Mouse (Mus musculus) hindbrain, embryonic 14.5 days (tissue): ENCODE results near the gene Gnb5. TPM values are rescaled to one million over a fixed set of nuclear protein-coding genes. Genes with fewer than 3 reads are reported as not detected.
A peak's percentile ranks its signal among the peaks of the same experiment; 100 is the strongest.

ENCODE experiments used
- ATAC-seq: fragments of 200-750 bp; cut with Nextera tagmentation; 2 replicates; pipeline ENCODE4 v1.8.0; 2017; ENCODE audit warnings: moderate number of reproducible peaks, mild to moderate bottlenecking, moderate TSS enrichment, moderate library complexity; ENCODE audit not compliant: low FRiP score
- DNase-seq: peaks from one replicate; pipeline ENCODE4 v3.0.0-alpha.2; 2015; ENCODE audit warnings: low spot score
- H3K27ac ChIP-seq: fragments of 300-500 bp; sonication (generic); 2 replicates; pipeline ENCODE4 v1.5.1; 2014; ENCODE audit warnings: mild to moderate bottlenecking, moderate library complexity
- H3K27me3 ChIP-seq: fragments of 300-500 bp; sonication (generic); 2 replicates; pipeline ENCODE4 v1.6.1; 2014; ENCODE audit warnings: mild to moderate bottlenecking, low read length, mixed read lengths; ENCODE audit not compliant: control insufficient read depth, insufficient read depth
- H3K36me3 ChIP-seq: fragments of 300-500 bp; sonication (generic); replicated peaks from 2 replicates; pipeline ENCODE4 v1.6.1; 2014; ENCODE audit not compliant: control insufficient read depth, insufficient read depth
- H3K4me1 ChIP-seq: fragments of 300-500 bp; sonication (generic); replicated peaks from 2 replicates; pipeline ENCODE4 v1.6.1; 2014; ENCODE audit warnings: antibody characterized with exemption, low read length, mixed read lengths; ENCODE audit not compliant: control insufficient read depth, insufficient read depth
- H3K4me2 ChIP-seq: fragments of 300-500 bp; sonication (generic); replicated peaks from 2 replicates; pipeline ENCODE4 v1.6.1; 2014; ENCODE audit warnings: mild to moderate bottlenecking, moderate library complexity
- H3K4me3 ChIP-seq: fragments of 300-500 bp; sonication (generic); replicated peaks from 2 replicates; pipeline ENCODE4 v1.5.1; 2014; ENCODE audit warnings: mild to moderate bottlenecking, low read length
- H3K9ac ChIP-seq: fragments of 300-500 bp; sonication (generic); 2 replicates; pipeline ENCODE4 v1.6.1; 2014
- H3K9me3 ChIP-seq: fragments of 300-500 bp; sonication (generic); 2 replicates; pipeline ENCODE4 v1.6.1; 2016; ENCODE audit warnings: low read length; ENCODE audit not compliant: control insufficient read depth
- WGBS: fragments of 180-500 bp; shearing (Covaris S2); extraction: QIAGEN DNeasy Blood & Tissue Kit; methylation state at CpG from one replicate; pipeline ENCODE4 v1.1.7; 2014; 5-methylcytosine and 5-hydroxymethylcytosine counted together
- polyA plus RNA-seq: library from polyadenylated mRNA; unstranded; fragments of >200 nt; fragmentation: Nextera tagmentation; extraction: Ambion mirVana; gene quantifications from 2 replicates; pipeline ENCODE4 v1.2.1, GENCODE M21; 2014

Gene Gnb5
- polyA plus RNA-seq, 1 experiment from 2014 or later = 89.7 TPM

- Histone ChIP-seq H3K4me3 (no peak overlapping the region), H3K27me3 (no peaks in the 10 kb centered on the region), H3K4me1 (no peaks in the 10 kb centered on the region), H3K9ac (no peak overlapping the region), H3K9me3 (no peaks in the 10 kb centered on the region), H3K4me2 (no peak overlapping the region), H3K27ac (no peak overlapping the region), H3K36me3 (peaks cover 93% of the 10 kb centered on the region)
- DNase-seq = no peak
- 95% methylated on average over 6 of the region's 6 CpGs for WGBS
- ATAC-seq = no peak
Observed at GRCm38 (mm10) chr9:75338016-75338415, 31.9 kb downstream of the Gnb5 start.

DNA sequence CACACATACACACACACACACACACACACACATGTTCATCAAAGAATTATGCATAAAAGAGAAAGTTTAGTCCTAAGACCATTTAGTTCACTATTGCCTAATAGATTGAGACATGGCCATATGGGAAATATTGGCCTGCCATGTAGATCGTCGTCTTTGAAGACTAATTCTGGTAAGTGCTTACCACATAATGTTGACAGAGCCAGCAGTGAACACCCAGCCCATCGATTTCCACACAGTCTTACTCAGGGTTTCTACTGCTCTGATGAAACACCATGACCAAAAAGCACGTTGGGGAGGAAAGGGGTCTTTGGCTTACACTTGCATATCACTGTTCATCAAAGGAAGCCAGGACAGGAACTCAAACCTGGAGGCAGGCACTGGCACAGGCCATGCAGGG, 36.3 kb downstream of the Gnb5 start:
- Histone ChIP-seq H3K27me3 (no peaks in the 10 kb centered on the region), H3K4me2 (no peak overlapping the region), H3K4me3 (no peak overlapping the region), H3K9me3 (no peaks in the 10 kb centered on the region), H3K36me3 (peaks cover 92% of the 10 kb centered on the region), H3K9ac (no peak overlapping the region), H3K27ac (no peak overlapping the region), H3K4me1 (no peaks in the 10 kb centered on the region)
- ATAC-seq (no peak), DNase-seq (no peak)
- WGBS = 94% methylated on average over 4 of the region's 4 CpGs

- Histone ChIP-seq H3K9me3 (no peaks in the 10 kb centered on the region), H3K27me3 (no peaks in the 10 kb centered on the region), H3K27ac (no peak within 1 kb of the TSS), H3K4me3 (no peak within 1 kb of the TSS), H3K9ac (no peak within 1 kb of the TSS), H3K4me1 (no peaks in the 10 kb centered on the region), H3K36me3 (peaks cover 45% of the 10 kb centered on the region), H3K4me2 (no peak within 1 kb of the TSS)
- WGBS = 92% methylated on average over 5 of the region's 5 CpGs
- DNase-seq (no peak), ATAC-seq (no peak)
Observed at GRCm38 (mm10) chr9:75347458-75347857, 41.4 kb downstream of the Gnb5 start, which contains the start of gene Bcl2l10. Gene Bcl2l10, plus strand, starts transcription at chr9:75347758.

DNA sequence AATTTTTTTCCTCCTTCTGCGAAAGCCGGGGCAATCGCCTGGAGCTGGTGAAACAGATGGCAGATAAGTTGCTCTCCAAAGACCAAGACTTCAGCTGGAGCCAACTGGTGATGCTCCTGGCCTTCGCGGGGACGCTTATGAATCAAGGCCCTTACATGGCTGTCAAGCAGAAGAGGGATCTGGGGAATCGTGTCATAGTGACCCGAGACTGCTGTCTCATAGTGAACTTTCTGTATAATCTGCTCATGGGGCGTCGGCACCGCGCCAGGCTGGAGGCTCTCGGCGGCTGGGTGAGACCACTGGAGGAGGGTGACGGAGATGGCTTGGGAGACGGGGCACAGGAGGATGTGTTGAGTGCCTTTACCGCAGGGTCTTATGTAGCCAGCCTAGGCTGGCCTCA, 42.0 kb downstream of the Gnb5 start:
- no peaks in the 10 kb centered on the region for H3K27me3 ChIP-seq
- H3K4me1 ChIP-seq = no peaks in the 10 kb centered on the region
- no peak overlapping the region for H3K4me2 ChIP-seq
- H3K9ac ChIP-seq = no peak overlapping the region
- ATAC-seq = no peak
- 91% methylated on average over 17 of the region's 17 CpGs for WGBS
- H3K36me3 ChIP-seq = peaks cover 39% of the 10 kb centered on the region
- H3K4me3 ChIP-seq = no peak overlapping the region
- H3K27ac ChIP-seq = no peak overlapping the region
- DNase-seq = no peak
- H3K9me3 ChIP-seq = no peaks in the 10 kb centered on the region

DNA sequence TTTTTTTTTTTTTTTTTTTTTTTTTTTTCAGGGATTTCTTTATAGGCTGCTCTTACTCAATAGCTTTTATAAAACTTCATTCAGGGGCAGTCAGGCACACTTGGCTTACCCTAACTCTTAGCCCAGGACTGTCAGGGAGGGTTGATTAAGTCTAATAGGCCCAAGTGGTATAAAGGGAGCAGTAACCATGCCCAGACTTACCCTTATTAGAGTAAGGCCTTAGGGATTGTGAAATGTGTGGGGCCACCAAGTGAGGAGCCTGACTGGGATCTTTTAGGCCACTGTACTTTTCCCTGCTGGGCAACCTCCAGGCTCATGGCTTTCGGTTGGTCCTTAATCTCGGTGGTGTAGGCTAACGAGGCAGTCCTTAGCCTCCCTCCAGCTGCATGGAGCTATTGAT, 42.6 kb downstream of the Gnb5 start:
- WGBS = 74% methylated on average over 3 of the region's 3 CpGs
- H3K9ac ChIP-seq = no peak overlapping the region
- no peaks in the 10 kb centered on the region for H3K4me1 ChIP-seq

GRCm38 (mm10) chr9:75353094-75353493, 47.0 kb downstream of the Gnb5 start:
- Histone ChIP-seq H3K36me3 (no peaks in the 10 kb centered on the region), H3K4me1 (no peaks in the 10 kb centered on the region), H3K9me3 (no peaks in the 10 kb centered on the region), H3K4me2 (no peak overlapping the region), H3K27me3 (no peaks in the 10 kb centered on the region), H3K4me3 (no peak overlapping the region), H3K9ac (no peak overlapping the region), H3K27ac (no peak overlapping the region)
- ATAC-seq (no peak), DNase-seq (no peak)
- 76% methylated on average over 8 of the region's 8 CpGs for WGBS

More for the DNA sequence above, 42.6 kb downstream of the Gnb5 start:
- Histone ChIP-seq H3K27me3 (no peaks in the 10 kb centered on the region), H3K4me2 (no peak overlapping the region), H3K36me3 (peaks cover 33% of the 10 kb centered on the region), H3K4me3 (no peak overlapping the region), H3K9me3 (no peaks in the 10 kb centered on the region), H3K27ac (no peak overlapping the region)
- DNase-seq (no peak), ATAC-seq (no peak)

GRCm38 (mm10) chr9:75355783-75356182, 49.7 kb downstream of the Gnb5 start:
- Histone ChIP-seq H3K4me2 (no peak overlapping the region), H3K9ac (no peak overlapping the region), H3K4me3 (no peak overlapping the region), H3K27me3 (no peaks in the 10 kb centered on the region), H3K9me3 (no peaks in the 10 kb centered on the region), H3K36me3 (no peaks in the 10 kb centered on the region), H3K27ac (no peak overlapping the region), H3K4me1 (no peaks in the 10 kb centered on the region)
- 88% methylated on average over 4 of the region's 4 CpGs for WGBS
- DNase-seq = no peak
- ATAC-seq = no peak

DNA sequence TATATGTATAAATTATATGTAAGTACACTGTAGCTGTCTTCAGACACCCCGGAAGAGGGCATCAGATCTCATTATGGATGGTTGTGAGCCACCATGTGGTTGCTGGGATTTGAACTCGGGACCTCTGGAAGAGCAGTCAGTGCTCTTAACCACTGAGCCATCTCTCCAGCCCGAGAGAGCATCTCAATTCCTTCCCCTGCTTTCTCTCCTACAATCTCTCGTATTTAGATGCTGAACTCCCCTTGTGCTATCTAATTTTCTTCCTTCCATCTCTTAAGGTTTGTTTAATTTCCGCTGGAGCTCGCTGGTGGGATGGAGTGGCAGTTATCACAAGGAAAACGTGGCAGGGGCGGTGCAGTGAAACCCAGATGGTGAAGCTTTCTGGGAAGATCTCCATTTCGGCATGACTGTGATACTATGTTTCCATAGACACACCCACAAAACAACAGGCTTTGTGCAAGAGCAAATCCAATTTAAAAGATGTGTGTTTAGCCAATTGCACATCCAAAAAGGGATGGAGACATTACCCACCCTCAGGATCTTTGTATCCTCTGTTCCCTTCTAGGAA, 51.1 kb downstream of the Gnb5 start:
- Histone ChIP-seq H3K9me3 (no peaks in the 10 kb centered on the region), H3K27ac (no peak overlapping the region), H3K36me3 (no peaks in the 10 kb centered on the region), H3K4me2 (no peak overlapping the region), H3K27me3 (no peaks in the 10 kb centered on the region), H3K4me3 (no peak overlapping the region), H3K9ac (no peak overlapping the region), H3K4me1 (no peaks in the 10 kb centered on the region)
- WGBS = 83% methylated on average over 9 of the region's 9 CpGs
- ATAC-seq = no peak
- no peak for DNase-seq

DNA sequence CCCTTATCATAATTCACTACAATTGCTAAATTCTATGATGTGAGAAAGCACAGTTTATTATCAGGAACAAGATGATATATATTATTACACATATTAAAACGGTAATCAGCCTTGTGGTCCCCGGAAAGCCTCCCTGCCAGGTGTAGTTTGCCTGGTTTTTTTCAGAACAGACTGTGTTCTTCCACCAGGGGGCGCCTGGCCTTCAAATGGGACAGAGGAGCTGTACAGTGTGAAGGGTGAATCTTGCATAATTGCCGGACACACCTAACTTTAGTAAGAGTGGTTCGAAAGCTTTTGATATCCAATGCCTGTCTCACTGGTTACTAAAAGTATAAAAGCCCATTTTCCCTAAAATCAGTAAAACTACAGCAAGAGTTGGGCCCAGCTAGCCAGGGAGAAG, 55.6 kb downstream of the Gnb5 start:
- WGBS = 44% methylated on average over 5 of the region's 5 CpGs
- ATAC-seq = 0 out of 2 replicates have a peak, but pooled peaks have one; percentile 55
- no peaks in the 10 kb centered on the region for H3K9me3 ChIP-seq
- H3K4me3 ChIP-seq = no peak overlapping the region
- no peak overlapping the region for H3K4me2 ChIP-seq
- H3K4me1 ChIP-seq = no peaks in the 10 kb centered on the region
- H3K36me3 ChIP-seq = no peaks in the 10 kb centered on the region
- H3K27ac ChIP-seq = no peak overlapping the region
- no peaks in the 10 kb centered on the region for H3K27me3 ChIP-seq
- no peak overlapping the region for H3K9ac ChIP-seq
- peak; percentile 72 for DNase-seq

DNA sequence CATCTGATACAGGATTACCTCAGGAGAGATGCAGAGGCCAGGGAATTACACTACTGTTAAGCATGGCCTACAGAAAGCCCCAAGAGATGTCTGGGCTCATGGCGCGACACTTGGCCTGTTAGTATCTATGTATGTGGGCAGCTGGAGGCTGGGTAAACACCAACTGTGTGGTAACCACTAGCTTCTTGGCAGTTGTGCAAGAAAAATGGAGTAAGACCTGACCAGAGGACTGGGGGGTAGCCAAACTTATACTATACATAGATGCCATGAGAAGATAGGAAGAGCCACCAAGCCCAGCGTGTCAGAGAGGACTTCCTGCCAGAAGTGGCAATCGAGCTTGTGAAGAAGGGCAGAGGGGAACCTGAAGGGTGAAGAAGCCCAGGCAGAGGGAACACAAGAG, 56.1 kb downstream of the Gnb5 start:
- Histone ChIP-seq H3K9ac (no peak overlapping the region), H3K4me2 (no peak overlapping the region), H3K27me3 (no peaks in the 10 kb centered on the region), H3K36me3 (no peaks in the 10 kb centered on the region), H3K9me3 (no peaks in the 10 kb centered on the region), H3K27ac (no peak overlapping the region), H3K4me3 (no peak overlapping the region), H3K4me1 (no peaks in the 10 kb centered on the region)
- DNase-seq (no peak), ATAC-seq (no peak)
- WGBS = 86% methylated on average over 4 of the region's 4 CpGs
